Mouse (Mus musculus) brain, adult 2 months (tissue): ENCODE data around the gene 1700020N15Rik.
A peak's percentile ranks its signal among the peaks of the same experiment; 100 is the strongest.
"Not testable (repeated sequence)": the region's sequence is repeated elsewhere in the genome, so short reads cannot be mapped to it uniquely, and the experiment has no call there.

Experiments used
- DNase-seq: peaks from one replicate; pipeline ENCODE4 v3.0.0; 2011; ENCODE audit warnings: low read depth, low spot score

1700020N15Rik gene

DNA sequence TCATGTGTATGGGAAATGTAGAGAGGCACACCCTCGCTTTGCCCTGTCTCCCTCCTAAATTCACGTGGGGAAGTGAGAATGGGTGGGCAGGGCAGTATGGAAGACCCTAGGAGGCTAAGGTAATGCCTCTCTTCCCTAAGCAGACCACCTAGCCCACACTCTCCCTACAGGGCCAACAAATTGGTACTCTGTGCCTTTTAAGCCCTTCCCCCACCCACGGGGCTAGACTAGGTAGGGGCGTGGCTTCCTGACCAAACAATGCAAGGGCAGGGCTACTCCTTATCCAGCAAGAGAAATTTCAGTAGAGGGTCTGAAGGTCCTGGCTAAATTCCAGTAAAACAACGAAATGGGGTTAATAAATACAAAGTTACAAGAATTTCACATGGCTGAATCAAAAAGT, at the start of gene 1700020N15Rik:
Gene 1700020N15Rik (plus strand): TSS at position 301 of the 400 bp plus-strand sequence.
- DNase-seq = not testable (repeated sequence)

DNA sequence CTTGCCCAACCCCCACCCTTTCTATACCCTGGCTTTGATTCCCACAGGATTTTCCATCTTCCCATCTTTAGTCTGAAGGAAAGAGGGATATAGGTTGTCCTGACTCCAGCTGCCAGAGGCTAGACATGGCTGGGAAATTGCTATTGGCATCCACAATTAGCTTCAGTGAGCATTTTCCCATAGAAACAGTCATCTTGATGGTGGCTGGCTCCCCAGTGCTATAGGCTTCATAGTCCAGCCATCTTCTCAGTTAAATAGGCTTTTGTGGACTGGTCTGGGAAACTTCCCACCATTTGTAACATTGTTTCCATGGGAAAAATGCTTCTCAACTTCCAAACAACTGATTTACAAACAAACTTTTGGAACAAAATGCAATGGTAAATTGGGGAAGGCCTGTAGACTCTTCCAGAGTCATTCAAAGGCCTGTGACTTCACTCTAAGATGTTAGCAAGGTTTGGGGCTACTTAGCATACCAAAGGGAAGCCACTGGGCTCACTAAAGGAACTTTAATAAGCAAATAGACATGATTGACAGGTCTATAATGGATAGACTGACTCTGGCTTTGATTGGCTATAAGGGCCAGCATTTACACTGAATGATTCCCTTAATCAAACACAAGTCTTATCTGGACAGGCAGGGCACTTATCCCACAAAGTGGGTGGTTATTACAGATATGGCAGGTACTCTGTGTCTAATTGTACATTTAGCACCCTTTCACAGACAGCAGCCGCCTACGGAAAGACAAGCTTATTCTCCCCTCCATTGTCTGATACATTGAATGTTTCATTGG, 31.9 kb downstream of the 1700020N15Rik start:
- peak; percentile 0 for DNase-seq
